Mouse (Mus musculus): Measurements from ENCODE around the gene Mus81. TPM values are rescaled to one million over a fixed set of nuclear protein-coding genes. Genes with fewer than 3 reads are reported as not detected.

The Mus81 gene
- polyA plus RNA-seq, 1 experiment from 2014 or later: 14.0 TPM

DNA sequence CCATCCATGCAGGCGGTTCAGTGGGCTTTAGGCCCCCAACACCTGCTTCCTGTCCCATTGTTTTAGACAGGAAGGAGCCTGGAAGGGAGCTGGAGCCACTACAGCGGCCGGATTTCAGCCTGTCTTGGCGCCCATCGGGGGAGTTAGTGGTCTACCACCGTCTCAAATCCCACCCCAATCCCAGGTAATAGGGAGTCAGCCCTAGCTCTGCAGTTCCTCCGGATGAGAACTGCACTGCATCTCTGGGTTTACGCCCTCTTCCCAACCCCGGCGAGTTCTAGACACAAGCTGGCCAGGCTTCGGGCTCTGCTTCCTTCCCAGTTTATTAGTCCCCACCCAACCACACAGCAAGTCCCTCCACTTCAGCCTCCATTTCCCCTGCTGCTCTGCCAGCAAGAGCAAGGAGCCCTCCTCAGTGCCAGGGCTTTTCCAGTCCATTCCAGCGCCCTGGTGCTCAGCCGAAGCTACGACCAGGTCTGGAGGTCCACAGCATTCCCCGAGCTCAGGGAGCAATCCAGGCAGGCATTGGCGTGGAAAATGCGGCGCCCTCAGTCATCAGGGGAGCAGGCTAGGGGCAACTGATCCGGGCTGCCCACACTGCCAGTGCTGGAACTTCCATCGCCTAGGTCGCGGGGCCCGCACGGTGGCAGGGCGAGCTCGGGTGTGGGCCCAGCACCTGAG lies 31.8 kb downstream of the Mus81 start:
- no peaks in the 10 kb centered on the region; the same call in 1 of the 2 replicates for H3K36me3 ChIP-seq (replicated peaks)
- no peaks in the 10 kb centered on the region for H3K9me3 ChIP-seq (replicated peaks)
- peak overlapping the region; percentile 77; the same call in 1 of the 2 replicates for H3K27ac ChIP-seq (replicated peaks)
- H3K4me1 ChIP-seq (replicated peaks): peaks cover 56% of the 10 kb centered on the region
- no peak for ATAC-seq (ENCODE audit: insufficient read depth)
- peaks cover 14% of the 10 kb centered on the region for H3K27me3 ChIP-seq
- H3K4me3 ChIP-seq (replicated peaks): peak overlapping the region; percentile 76
- H3K4me2 ChIP-seq: peak overlapping the region; percentile 100
- WGBS (ENCODE audit: insufficient replicate concordance): 3% methylated on average over 26 of the region's 26 CpGs
- H3K9ac ChIP-seq: peak overlapping the region; percentile 75

DNA sequence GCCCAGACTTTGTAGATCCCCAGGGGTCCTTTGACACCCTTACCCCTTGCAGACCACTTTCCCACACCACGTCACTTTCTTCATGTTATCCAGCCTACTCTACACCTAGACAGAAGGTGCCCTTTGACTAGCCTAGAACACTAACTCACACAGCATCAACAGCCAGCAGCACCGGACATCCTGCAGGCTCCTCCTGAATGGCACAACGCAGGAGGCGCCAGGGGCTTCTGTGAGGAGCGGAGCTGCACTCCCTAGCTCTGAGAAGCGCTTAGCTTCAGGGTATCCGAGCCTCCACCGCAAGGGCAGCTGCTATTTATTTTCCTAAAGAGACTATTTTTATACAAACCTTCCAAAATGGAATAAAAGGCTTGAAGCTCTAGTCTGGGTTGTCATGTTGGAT lies 32.6 kb downstream of the Mus81 start:
- Histone ChIP-seq H3K4me2 (peak overlapping the region; percentile 100), H3K36me3 (replicated peaks) (no peaks in the 10 kb centered on the region), H3K27ac (replicated peaks) (no peak overlapping the region), H3K9ac (no peak overlapping the region), H3K4me3 (replicated peaks) (peak overlapping the region; percentile 76; the same call in 1 of the 2 replicates), H3K27me3 (peaks cover 23% of the 10 kb centered on the region), H3K9me3 (replicated peaks) (no peaks in the 10 kb centered on the region), H3K4me1 (replicated peaks) (peaks cover 47% of the 10 kb centered on the region)
- WGBS (ENCODE audit: insufficient replicate concordance): 59% methylated on average over 8 of the region's 8 CpGs
- no peak for ATAC-seq (ENCODE audit: insufficient read depth)

DNA sequence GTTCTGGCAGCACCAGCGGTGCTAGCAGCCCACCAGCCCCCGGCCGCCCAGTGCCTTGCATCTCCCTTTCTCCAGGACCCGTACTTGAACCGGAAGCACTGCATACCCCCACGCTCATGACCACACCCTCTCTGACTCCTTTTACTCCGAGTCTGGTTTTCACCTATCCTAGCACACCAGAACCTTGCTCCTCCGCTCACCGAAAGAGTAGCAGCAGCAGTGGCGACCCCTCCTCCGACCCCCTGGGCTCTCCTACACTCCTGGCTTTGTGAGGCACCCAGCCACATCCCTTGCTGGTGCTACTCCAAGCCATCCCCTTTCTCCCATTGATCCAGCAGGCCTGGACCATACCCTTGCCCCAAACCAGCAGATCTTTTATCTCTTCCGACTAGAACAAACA lies 33.2 kb downstream of the Mus81 start:
- H3K9ac ChIP-seq: no peak overlapping the region
- H3K4me3 ChIP-seq (replicated peaks): no peak overlapping the region

DNA sequence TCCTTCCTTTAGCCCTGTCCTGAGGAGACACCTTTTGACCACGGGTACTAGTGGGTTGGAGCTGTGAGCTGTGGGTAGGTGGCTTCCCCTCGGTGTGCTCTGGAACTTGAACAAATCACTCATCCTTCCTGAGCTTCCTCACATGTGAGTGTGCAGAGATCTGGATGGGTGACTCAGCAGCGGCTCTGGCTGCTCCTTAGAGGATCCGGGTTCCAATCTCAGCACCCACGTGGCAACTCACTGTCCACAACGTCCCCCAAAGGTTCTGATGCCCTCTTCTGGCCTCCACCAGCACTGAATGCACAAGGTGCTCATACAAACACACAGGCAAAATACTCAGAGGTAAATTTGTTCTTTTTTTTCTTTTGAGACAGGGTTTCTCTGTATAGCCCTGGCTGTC lies 36.4 kb downstream of the Mus81 start:
- Histone ChIP-seq H3K27me3 (peaks cover 58% of the 10 kb centered on the region), H3K9ac (no peak overlapping the region), H3K4me1 (replicated peaks) (peaks cover 41% of the 10 kb centered on the region), H3K27ac (replicated peaks) (no peak overlapping the region), H3K4me2 (no peak overlapping the region), H3K36me3 (replicated peaks) (no peaks in the 10 kb centered on the region), H3K4me3 (replicated peaks) (no peak overlapping the region), H3K9me3 (replicated peaks) (no peaks in the 10 kb centered on the region)
- 44% methylated on average over 6 of the region's 6 CpGs for WGBS (ENCODE audit: insufficient replicate concordance)
- no peak for ATAC-seq (ENCODE audit: insufficient read depth)

More for the DNA sequence above, 33.2 kb downstream of the Mus81 start:
- Histone ChIP-seq H3K4me1 (replicated peaks) (peaks cover 44% of the 10 kb centered on the region), H3K9me3 (replicated peaks) (no peaks in the 10 kb centered on the region), H3K27me3 (peaks cover 28% of the 10 kb centered on the region), H3K4me2 (peak overlapping the region; percentile 100), H3K27ac (replicated peaks) (no peak overlapping the region), H3K36me3 (replicated peaks) (no peaks in the 10 kb centered on the region)
- 73% methylated on average over 12 of the region's 12 CpGs for WGBS (ENCODE audit: insufficient replicate concordance)
- ATAC-seq (ENCODE audit: insufficient read depth): no peak

DNA sequence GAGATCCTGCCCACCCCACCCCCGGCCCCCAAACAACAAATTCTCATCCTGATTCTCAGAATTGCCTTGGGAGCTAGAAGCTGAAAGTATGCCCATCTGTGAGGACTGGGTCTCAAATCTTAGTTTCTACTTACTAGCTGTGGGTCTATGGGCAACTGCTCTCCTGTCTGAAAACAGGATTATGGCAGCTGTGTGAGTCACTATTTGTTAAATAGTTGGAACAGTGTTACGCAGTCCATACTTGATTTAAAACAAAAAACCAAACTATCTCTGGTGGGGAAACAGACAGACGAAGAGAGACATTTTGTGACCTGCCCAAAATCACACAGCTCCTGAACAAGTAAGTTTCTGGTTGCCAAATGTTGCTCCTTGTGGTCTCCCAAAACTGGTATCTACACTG lies 38.5 kb downstream of the Mus81 start:
- Histone ChIP-seq H3K9ac (no peak overlapping the region), H3K4me2 (no peak overlapping the region), H3K27me3 (peaks cover 72% of the 10 kb centered on the region), H3K4me3 (replicated peaks) (no peak overlapping the region), H3K4me1 (replicated peaks) (peaks cover 22% of the 10 kb centered on the region), H3K27ac (replicated peaks) (no peak overlapping the region), H3K9me3 (replicated peaks) (no peaks in the 10 kb centered on the region), H3K36me3 (replicated peaks) (no peaks in the 10 kb centered on the region)
- 60% methylated on average over 3 of the region's 3 CpGs for WGBS (ENCODE audit: insufficient replicate concordance)
- no peak for ATAC-seq (ENCODE audit: insufficient read depth)

DNA sequence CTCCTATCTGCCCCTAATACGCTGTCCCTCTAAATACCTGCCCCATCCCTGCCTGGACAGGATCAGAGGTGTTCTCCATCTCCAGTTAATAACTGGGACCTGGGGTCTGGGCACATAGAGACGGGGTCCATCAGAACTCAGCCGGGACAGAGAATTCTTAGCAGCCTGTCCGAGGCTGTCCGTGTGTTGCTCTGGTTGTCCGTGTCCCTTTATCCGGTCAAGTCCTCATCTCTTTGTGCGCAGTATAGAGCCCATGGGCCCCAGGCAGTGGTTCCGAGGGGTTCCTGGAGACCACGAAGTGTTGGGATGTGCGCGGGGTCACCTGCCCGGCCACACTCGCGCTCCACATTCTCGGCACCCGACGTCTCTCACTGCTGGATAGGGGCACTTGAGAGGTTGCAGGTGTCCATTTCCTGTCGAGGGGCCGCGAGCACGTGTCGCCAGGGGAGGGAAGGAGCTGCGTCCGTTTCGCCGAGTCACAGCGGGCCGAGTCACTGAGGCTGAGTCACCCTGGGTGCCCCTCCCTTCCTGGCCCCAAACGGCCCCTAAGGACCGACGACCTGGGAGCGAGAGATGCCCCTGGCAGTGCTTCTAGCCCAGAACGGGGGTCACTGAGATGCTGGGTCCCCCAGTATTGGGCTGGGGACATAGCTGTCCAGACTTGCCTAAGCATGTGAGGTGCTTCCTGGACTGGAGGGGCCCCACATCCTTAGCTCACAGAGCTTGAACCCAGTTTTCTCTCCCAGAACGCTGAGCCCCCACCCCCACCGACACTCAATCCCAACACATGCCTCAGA lies 39.6 kb downstream of the Mus81 start:
- no peak overlapping the region for H3K9ac ChIP-seq
- H3K27me3 ChIP-seq: peaks cover 80% of the 10 kb centered on the region
- no peaks in the 10 kb centered on the region for H3K9me3 ChIP-seq (replicated peaks)
- no peaks in the 10 kb centered on the region for H3K36me3 ChIP-seq (replicated peaks)
- peak overlapping the region; percentile 90 for H3K4me2 ChIP-seq
- peak; percentile 48 for ATAC-seq (ENCODE audit: insufficient read depth)
- H3K4me3 ChIP-seq (replicated peaks): peak overlapping the region; percentile 59
- WGBS (ENCODE audit: insufficient replicate concordance): 4% methylated on average over 36 of the region's 36 CpGs
- peaks cover 22% of the 10 kb centered on the region for H3K4me1 ChIP-seq (replicated peaks)
- H3K27ac ChIP-seq (replicated peaks): no peak overlapping the region

DNA sequence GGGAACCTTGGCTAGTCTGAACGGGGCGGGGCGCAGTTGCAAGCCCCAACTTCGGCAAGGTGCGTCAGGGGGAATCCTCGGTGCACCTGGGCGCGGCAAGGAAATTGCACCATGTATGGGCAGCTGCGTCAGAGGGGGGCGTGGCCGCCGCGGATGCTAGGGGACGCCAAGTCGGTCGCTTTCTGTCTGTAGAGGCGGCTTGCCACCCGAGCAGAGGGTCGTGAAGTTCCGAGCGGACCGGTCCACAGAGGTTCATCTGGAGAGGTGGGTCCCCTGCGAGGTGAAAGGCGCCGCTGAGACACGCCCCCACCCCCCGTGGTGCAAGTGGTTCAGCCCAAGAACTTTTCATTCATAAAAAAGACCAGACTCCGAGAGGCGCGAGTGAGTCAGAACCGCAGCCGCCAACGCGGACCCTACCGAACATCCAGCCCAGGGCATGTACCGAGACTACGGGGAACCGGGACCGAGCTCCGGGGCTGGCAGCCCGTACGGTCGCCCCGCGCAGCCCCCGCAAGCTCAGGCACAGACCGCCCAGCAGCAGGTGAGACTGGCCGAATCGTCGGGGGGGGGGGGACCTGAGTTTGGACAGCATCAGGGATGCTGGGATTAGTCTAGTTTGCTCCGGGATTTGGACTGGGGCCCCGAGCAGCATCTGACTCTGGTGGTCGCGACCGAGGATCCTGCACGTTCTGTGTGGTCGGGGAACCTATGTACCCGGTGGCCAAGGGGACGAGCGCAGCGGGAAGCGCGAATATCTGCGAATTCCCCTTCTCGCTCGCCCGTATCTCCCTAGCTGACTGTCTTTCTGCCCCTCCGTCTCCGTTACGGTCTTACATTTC lies 40.5 kb downstream of the Mus81 start, which contains the start of gene Fosl1:
TSS of gene Fosl1 (plus strand) at position 33 of the 839 bp plus-strand sequence.
- no peak for ATAC-seq (ENCODE audit: insufficient read depth)
- Histone ChIP-seq H3K9ac (peak within 1 kb of the TSS; percentile 9; the same call in 1 of the 2 replicates), H3K9me3 (replicated peaks) (no peaks in the 10 kb centered on the region), H3K27me3 (peaks cover 80% of the 10 kb centered on the region), H3K27ac (replicated peaks) (no peak within 1 kb of the TSS), H3K4me1 (replicated peaks) (peaks cover 22% of the 10 kb centered on the region), H3K4me2 (peak within 1 kb of the TSS; percentile 90), H3K4me3 (replicated peaks) (peak within 1 kb of the TSS; percentile 59), H3K36me3 (replicated peaks) (no peaks in the 10 kb centered on the region)
- WGBS (ENCODE audit: insufficient replicate concordance): under 1% methylated on average over 70 of the region's 70 CpGs

DNA sequence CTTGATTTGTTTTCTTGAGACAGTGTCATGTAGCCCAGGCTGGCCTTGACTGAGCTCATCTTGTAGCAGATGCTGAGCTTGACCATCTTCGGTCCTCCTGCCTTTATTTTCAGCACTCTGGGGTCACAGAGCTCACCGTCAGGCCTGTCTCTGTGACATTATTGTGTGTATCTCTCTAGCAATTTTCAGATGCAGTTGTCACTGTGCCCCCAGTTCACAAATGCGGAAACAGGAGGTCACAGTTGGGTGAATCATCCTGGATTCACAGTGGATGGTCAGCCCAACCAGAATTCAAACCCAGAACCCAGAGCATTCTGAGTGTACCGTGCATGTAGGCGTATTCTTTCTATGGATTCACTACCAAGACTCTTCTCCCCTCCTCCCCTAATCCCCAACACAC lies 42.5 kb downstream of the Mus81 start:
- H3K4me1 ChIP-seq (replicated peaks): peaks cover 22% of the 10 kb centered on the region
- H3K9ac ChIP-seq: no peak overlapping the region
- 70% methylated on average over 5 of the region's 5 CpGs for WGBS (ENCODE audit: insufficient replicate concordance)
- H3K36me3 ChIP-seq (replicated peaks): no peaks in the 10 kb centered on the region
- no peak overlapping the region for H3K4me2 ChIP-seq
- no peak for ATAC-seq (ENCODE audit: insufficient read depth)
- H3K27me3 ChIP-seq: peaks cover 73% of the 10 kb centered on the region
- H3K4me3 ChIP-seq (replicated peaks): no peak overlapping the region
- no peak overlapping the region for H3K27ac ChIP-seq (replicated peaks)
- H3K9me3 ChIP-seq (replicated peaks): no peaks in the 10 kb centered on the region

DNA sequence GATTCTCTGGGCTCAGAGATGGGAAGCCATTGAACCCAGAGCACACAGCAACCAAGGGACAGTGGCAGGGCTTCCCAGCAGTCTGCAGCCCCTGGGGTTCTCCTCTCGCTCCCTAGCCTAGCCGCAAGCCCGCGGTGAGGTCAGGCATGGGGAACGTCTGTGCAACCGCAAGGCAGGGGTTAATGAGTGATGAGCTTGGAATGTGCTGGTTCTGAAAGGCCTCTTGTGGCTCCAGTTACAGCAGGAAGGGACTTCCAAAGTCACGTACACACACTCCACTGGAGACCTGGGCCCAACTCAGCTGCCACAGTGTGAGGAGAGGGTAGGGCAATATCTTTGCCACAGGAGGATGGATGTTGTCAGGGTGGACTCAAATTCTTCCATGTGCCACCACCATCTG lies 43.2 kb downstream of the Mus81 start:
- no peak for ATAC-seq (ENCODE audit: insufficient read depth)
- Histone ChIP-seq H3K4me3 (replicated peaks) (no peak overlapping the region), H3K9me3 (replicated peaks) (no peaks in the 10 kb centered on the region), H3K27ac (replicated peaks) (no peak overlapping the region), H3K36me3 (replicated peaks) (no peaks in the 10 kb centered on the region), H3K4me1 (replicated peaks) (peaks cover 22% of the 10 kb centered on the region), H3K4me2 (no peak overlapping the region), H3K27me3 (peaks cover 65% of the 10 kb centered on the region), H3K9ac (no peak overlapping the region)
- 38% methylated on average over 7 of the region's 7 CpGs for WGBS (ENCODE audit: insufficient replicate concordance)

DNA sequence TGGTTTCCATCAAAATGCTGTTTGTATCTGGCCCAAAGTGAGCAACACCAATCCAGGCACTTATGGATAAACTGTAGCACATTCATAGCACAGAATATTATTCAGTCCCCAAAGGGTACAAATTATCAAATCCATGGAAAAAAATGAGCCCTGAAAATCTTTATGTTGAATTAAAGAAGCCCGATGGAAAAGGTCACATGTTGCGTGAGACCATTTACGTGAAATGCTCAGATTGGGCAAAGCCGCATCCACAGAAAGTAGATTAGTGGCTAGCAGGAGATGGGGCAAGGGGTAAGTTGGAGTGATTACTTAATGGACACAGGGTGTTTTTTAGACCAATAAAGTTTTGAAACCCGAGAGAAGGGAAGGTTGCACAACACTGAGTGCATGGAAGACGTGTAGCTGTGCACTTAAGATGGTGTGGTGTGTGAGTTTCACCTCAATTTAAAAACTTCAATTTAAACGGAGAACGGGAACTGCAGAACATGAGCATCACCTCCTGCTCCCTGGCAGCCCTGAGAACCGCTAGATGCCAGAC lies 43.8 kb downstream of the Mus81 start:
- Histone ChIP-seq H3K4me1 (replicated peaks) (peaks cover 22% of the 10 kb centered on the region), H3K36me3 (replicated peaks) (no peaks in the 10 kb centered on the region), H3K27ac (replicated peaks) (no peak overlapping the region), H3K9me3 (replicated peaks) (no peaks in the 10 kb centered on the region), H3K4me3 (replicated peaks) (no peak overlapping the region), H3K27me3 (peaks cover 60% of the 10 kb centered on the region), H3K4me2 (no peak overlapping the region), H3K9ac (no peak overlapping the region)
- 49% methylated on average over 9 of the region's 9 CpGs for WGBS (ENCODE audit: insufficient replicate concordance)
- no peak for ATAC-seq (ENCODE audit: insufficient read depth)

All from liver, embryonic 15.5 days (tissue).